Mouse (Mus musculus): ENCODE data around the gene Pard6b.
"Not testable (repeated sequence)": the region's sequence is repeated elsewhere in the genome, so short reads cannot be mapped to it uniquely, and the experiment has no call there.

Gene Pard6b

DNA sequence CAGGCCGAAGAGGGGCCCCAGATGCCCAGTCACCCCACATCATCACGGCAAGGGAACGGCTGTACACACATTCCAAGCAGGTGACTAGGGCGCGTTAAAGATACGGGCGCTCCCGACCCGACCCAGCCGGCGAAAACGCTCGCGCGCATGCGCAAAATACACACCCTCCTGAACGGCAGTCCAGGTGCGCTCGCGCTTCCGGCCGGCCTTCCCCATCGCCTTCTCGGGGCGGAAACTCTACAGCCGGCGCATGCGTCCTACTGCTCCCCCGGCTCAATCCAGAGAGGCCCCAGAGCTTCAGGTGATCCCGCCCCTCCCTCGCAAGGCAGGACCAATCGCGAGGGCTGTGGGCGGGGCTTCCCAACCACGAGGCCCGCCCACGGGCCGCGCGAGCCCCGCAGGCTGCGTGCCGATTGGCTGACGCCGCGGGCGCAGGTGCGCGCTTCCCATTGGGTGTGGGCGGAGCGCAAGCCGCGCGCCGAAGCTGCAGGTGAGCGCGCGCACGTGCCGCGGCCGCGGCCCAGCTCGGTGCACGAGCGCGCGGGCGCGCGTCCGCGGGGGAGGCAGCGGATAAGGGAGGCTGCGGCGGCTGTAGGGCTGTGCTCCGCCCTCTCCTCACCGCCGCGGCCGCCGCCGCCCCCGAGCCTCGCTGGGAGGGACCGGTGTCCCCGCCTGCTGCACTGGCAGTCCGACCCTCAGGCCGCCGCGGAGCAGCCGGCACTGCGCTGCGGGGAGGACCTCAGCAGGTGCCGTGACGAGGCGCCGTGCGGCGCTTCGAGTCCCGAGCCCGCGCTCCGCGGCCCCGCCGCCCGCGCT is at the start of gene Pard6b:
Gene Pard6b (plus strand): TSS at position 574 of the 816 bp plus-strand sequence.
- DNase-seq (ENCODE audit: low read depth): peak; percentile 88

DNA sequence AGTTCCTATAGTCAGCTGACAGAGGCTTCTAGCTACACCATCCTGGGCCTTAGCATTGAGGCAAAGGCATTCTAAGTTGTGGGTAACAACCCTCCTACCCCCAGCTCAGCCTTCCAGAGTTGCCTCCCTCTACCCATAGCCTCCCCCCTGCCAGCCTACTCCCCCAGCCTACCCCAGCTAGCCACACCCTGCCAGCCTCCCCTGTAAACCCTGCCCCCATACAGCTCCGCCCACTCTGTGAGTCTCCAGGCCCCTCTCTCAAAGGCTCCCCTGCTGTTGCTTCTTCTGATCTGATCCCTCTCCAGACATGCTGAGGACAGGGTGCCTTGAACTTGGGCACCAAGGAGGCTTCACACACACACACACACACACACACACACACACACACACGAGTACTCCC is 49.0 kb upstream of the Pard6b start:
- no peak for DNase-seq (ENCODE audit: low read depth)

GRCm38 (mm10) chr2:168033905-168034304 is 46.9 kb upstream of the Pard6b start:
- no peak for DNase-seq (ENCODE audit: low read depth)

DNA sequence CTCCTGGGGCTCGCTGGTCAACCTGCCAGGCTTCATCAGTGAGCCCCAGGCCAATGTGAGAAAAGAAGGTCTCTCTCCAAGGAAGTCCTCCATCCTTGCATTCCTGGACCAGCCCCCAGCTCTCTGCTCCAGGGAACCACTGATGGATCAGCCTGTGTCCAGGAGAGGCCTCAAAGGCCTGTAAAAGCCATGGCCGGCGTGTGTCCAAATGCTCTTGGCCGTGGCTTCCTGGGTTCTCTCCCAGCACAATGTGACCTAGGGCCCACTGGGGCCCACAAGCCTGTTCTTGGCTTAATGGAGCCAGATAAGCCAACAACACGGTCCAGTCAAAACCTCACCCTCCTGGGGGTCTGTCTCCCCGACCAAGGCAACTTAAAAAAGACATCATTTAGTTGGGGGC is 44.9 kb upstream of the Pard6b start:
- no peak for DNase-seq (ENCODE audit: low read depth)

DNA sequence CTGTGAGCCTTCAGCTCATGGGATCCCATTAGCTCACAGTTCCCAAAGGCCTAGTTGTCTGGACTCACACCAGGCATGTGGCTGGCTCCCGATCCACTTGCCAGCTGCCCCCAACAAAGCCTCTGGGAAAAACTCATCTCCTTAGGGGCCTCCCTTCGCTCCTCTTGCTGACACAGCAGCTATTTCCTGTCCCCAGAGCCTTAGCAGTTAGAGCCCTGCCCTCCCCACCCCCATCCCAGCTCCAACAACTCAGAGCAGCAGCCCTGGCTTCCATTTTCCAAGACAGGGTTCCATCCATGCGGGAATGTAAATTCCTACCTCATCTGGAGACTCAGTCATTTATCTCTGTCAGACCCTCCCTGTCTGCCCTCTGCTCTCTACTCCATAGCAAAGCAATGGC is 43.7 kb upstream of the Pard6b start:
- no peak for DNase-seq (ENCODE audit: low read depth)

- no peak for DNase-seq (ENCODE audit: low read depth)
Observed at GRCm38 (mm10) chr2:168040751-168041150, 40.1 kb upstream of the Pard6b start.

GRCm38 (mm10) chr2:168042019-168042418 is 38.8 kb upstream of the Pard6b start:
- no peak for DNase-seq (ENCODE audit: low read depth)

DNA sequence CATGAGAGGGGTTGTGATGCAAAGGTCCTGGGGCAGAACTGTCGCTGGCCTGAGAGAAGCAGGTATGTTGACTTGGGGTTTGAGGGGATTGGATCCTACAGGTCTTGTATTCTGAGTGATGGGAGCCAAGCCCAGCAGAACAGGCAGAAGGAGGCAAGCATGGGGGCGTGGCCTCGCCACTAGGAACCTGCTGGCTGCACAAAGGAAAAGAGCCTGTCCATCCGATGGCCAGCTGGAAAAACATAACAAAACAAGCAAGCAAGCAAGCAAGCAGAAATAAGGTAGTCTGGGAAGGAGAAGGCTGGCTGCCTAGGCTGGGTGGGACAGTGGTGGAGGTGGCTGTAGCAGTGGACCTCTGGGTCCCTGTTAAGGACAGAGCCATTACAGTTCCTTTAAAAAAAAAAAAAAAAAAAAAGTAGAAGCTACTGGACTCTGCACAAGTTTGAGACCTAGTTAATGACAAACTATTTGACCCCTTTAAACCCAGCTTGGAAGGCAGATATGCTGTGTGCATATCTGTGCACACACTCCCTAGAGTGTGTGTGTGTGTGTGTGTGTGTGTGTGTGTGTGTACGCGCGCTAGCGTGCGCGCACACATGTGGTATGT is 36.0 kb upstream of the Pard6b start:
- no peak for DNase-seq (ENCODE audit: low read depth)

DNA sequence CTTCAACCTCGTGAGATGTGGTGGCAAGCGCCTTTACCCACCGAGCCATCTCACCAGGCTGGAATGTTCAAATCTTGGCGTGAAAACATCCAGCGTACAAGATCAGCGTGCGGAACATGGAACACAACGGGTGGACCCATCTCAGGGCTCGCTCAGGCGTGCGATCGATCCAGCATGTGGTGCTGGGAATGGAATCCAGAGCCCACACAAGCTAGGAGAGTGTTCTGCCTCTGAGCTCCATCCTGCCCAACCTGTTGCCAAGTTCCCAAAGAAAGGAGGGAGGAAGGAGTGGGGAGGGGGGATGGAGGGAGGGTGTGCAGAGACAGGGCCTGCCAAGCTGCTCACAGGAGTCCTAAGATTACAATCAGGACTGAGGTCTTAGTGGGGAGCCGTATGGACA is 35.4 kb upstream of the Pard6b start:
- no peak for DNase-seq (ENCODE audit: low read depth)

DNA sequence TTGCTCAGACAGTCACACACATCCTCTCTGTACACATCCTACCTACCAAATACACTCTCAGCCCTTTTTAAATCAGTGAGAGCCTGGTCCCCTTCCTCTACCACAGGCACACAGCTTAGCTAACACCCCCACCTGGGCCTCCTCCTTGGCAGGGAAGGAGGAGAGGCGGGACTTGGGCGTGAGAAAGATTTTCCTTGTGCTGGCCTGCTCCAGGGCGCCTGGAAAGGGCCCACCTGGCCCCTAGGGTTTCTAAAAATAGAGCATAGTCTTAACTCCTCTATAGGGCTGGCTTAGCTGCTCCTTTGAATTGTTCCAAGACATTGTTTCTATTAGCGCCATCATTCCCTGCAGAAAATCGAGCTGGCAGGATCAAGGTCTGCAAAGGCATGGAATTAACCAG is 35.0 kb upstream of the Pard6b start:
- no peak for DNase-seq (ENCODE audit: low read depth)

DNA sequence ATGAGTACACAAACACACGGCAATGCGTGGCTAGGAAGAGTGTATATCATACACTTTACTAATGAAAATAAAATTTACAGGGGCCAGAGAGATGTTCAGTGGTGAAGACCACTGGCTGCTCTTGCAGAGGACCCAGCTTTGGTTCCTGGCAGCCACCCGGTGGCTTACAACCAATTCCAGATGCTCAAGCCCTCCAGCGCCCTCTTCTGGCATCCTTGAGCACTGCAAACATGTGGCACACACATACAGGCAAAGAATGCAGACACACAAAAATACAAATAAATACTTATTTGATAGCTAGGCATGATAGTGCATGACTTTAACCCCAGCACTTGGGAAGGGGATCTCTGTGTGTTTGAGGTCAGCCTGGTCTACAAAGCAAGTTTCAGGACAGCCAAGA is 34.3 kb upstream of the Pard6b start:
- DNase-seq (ENCODE audit: low read depth): no peak

- no peak for DNase-seq (ENCODE audit: low read depth)
Observed at GRCm38 (mm10) chr2:168049002-168049635, 31.7 kb upstream of the Pard6b start.

GRCm38 (mm10) chr2:168050000-168050942 is 30.5 kb upstream of the Pard6b start:
- DNase-seq (ENCODE audit: low read depth): no peak

- DNase-seq (ENCODE audit: low read depth): no peak
Observed at GRCm38 (mm10) chr2:168052156-168052555, 28.6 kb upstream of the Pard6b start.

GRCm38 (mm10) chr2:168052689-168053088 is 28.1 kb upstream of the Pard6b start:
- no peak for DNase-seq (ENCODE audit: low read depth)

DNA sequence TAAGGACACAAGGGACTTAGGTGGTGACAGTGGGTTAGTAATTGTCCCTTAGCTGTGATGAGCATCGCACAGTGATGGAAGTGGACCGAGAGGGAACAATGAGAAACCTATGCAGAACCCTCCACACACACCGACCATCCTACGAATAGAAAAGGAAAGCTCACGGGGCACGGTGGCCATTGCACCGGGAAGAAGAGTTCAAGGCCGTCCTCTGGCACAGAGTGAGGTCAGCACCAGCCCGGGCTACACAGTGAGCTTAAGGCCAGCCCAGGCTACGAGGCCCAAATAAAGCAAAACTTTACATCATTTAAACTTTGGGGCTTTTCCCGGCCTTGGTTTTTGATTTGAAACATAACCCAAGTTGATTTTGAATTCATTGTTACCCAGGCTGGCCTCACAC is 26.7 kb upstream of the Pard6b start:
- no peak for DNase-seq (ENCODE audit: low read depth)

- no peak for DNase-seq (ENCODE audit: low read depth)
Observed at GRCm38 (mm10) chr2:168055910-168056665, 24.7 kb upstream of the Pard6b start.

GRCm38 (mm10) chr2:168056666-168056933 is 24.2 kb upstream of the Pard6b start:
- no peak for DNase-seq (ENCODE audit: low read depth)

GRCm38 (mm10) chr2:168057876-168058275 is 22.9 kb upstream of the Pard6b start:
- DNase-seq (ENCODE audit: low read depth): not testable (repeated sequence)

GRCm38 (mm10) chr2:168058488-168059199 is 22.2 kb upstream of the Pard6b start:
- no peak for DNase-seq (ENCODE audit: low read depth)

DNA sequence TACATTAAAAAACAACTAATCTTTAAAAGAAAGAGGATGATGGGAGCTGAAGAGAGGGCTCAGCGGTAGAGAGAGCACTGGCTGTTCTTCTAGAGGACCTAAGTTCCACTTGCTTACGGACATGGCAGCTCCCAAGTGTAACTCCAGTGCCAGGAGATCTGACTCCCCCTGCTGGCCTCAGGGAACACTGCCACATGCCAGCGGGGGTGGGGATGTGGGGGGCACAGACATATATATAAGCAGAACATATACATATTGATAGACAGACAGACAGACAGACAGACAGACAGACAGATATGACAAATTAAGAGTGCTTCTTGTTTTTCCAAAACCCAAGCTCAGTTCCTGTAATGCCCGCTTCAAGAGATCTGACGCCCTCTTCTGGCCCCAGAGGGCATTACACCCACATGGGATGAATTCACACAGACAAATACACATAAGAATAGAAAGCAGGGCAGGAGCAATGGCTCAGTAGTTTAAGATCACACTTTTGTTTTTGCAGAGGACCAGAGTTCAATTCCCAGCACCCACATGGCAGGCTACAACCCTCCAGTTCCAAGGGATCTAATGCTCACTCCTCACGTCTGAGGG is 21.5 kb upstream of the Pard6b start:
- no peak for DNase-seq (ENCODE audit: low read depth)

All from c-Kit-positive CD71-negative TER-119-negative erythroid progenitor cells, embryonic 14.5 days (primary cell).